Mouse (Mus musculus) monocyte, adult 5-6 weeks (primary cell): Measurements from ENCODE around the gene Cbln4. TPM values are rescaled to one million over a fixed set of nuclear protein-coding genes. Genes with fewer than 3 reads are reported as not detected.

ENCODE experiments used
- ATAC-seq: fragments of 153-309, 156-312 bp; replicated peaks from 2 replicates; pipeline ENCODE4 v1.8.0; 2017; ENCODE audit warnings: mild to moderate bottlenecking; ENCODE audit not compliant: low TSS enrichment, insufficient number of reproducible peaks, severe bottlenecking, poor library complexity, low FRiP score
- total RNA-seq: library from RNA; stranded (forward); fragments of 200-1000, 200-491, 200-594 nt; gene quantifications from 3 replicates; pipeline ENCODE4 v1.2.3, GENCODE M21; 2017

Gene Cbln4
- total RNA-seq, result not detected in 3 replicates

- ATAC-seq, result no peak
These were observed at the start of gene Cbln4 for GRCm38 (mm10) chr2:172043235-172043610. Gene Cbln4 (minus strand): TSS chr2:172043466.

DNA sequence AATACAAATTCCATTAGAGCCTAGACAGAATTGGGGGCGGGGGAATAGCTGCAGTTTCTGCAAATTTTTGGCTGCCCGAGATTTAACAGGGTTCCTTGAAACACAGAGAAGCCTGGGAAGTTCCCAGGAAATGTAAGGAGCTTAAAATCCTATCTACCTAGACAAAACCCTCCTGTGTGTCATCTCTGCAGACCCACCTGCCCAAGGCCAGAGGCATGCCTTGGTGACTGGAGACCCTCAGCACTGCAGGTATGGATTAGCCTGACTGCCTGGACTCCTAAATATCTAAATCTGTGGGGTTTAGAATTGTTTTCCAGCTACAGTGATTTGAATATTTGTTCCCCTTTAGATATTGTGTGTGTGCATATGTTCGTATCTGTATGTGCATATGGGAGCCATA lies 35.3 kb upstream of the Cbln4 start:
- ATAC-seq, result no peak

DNA sequence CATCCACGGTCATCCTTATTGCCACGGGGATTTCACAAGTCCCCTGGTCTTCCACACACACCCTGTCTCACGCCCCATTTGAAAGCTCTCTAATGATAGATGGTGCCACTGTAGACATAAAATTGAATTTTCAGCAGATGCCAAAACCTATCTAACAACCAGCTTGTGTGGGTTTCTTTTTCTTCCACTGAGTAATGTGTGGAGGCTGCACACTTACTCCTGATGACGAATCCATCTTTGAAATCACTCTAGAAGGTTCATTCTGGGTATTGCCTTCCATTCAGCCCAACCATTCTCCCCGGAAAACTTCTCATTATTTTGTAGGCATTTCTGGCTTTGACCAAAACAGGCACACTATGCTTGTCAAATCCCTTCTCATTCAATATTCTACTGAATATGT lies 33.0 kb upstream of the Cbln4 start:
- ATAC-seq, result no peak

GRCm38 (mm10) chr2:172062876-172063275 lies 19.6 kb upstream of the Cbln4 start:
- no peak for ATAC-seq

DNA sequence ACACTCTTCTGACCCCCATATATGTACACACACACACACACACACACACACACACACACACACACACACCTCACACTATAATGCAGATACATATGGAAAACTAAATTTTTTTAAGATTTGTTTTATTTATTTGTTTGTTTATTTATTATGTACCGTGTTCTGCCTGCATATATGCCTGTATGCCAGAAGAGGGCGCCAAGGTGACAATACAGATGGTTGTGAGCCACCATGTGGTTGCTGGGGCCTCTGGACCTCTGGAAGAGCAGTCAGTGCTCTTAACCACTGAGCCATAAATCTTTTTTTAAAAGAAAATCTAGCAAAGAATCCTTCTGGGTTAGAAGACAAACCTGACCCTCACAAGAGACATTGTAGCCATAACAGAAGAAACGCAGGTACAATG lies 16.5 kb upstream of the Cbln4 start:
- no peak for ATAC-seq

GRCm38 (mm10) chr2:172058936-172059665 lies 15.8 kb upstream of the Cbln4 start:
- ATAC-seq, result no peak

DNA sequence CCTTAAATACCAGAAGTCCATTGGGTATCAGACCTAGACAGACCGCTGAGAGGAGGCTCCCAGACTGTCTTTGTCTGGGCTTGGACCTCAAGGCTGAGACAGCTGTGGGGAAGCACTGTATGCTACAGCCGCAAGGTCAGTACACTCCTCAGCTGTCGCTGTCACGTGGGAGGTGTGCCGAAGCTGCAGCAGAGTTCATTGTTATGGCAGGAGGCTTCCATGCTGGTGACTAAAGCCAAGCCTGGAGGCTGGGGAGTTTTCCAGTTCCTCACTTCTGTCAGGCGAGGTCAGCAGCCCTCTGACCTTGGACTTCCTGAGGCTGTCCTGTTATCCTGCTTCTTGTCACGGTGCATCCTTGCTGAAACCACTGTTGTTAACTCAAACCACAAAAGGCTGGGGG lies 2.7 kb upstream of the Cbln4 start:
- no peak for ATAC-seq

GRCm38 (mm10) chr2:172042607-172043234 lies 545 bp downstream of the Cbln4 start:
- ATAC-seq, result no peak

GRCm38 (mm10) chr2:172042125-172042524 lies 1.1 kb downstream of the Cbln4 start:
- no peak for ATAC-seq

DNA sequence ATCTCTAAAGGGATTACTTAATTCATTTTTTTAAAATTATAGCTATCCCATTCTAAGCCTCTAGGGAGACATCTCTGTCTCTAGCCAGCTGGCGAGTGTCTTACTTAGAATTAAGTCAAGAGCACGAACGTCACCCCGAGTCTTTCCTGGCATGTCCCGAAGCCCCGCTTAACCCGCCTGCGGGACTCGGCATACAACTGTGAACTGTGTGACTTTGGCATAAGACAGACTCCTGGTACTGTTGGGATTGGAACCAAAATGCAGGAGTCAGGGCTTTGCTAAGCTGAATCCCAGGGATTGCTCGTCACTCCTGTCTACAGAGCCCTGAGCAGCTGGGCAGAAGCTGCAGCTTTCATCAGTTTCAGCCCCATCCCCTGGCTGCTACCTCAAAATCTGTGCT lies 2.4 kb downstream of the Cbln4 start:
- no peak for ATAC-seq

DNA sequence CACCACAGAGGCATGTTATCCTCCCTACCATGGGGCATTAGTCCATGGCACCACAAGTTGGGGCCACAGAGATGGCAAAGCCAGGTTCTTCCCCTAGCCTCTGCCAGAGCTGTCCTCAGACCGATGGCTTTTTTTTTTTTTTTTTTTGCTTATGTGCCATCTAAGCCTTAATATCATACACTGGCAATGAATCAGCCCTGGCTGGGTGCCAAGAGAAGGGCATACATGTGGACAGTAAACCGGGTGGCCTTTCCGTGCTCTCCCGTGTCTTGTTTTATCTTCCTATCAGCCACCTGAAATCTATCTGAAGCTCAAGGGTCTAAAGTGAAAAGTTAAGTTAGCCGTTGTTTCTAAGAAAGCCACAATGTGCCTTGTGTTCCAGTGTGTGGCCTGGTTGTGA lies 3.7 kb downstream of the Cbln4 start:
- ATAC-seq, result no peak

GRCm38 (mm10) chr2:172034281-172034680 lies 9.0 kb downstream of the Cbln4 start:
- no peak for ATAC-seq

GRCm38 (mm10) chr2:172025459-172026130 lies 17.7 kb downstream of the Cbln4 start:
- ATAC-seq, result no peak

DNA sequence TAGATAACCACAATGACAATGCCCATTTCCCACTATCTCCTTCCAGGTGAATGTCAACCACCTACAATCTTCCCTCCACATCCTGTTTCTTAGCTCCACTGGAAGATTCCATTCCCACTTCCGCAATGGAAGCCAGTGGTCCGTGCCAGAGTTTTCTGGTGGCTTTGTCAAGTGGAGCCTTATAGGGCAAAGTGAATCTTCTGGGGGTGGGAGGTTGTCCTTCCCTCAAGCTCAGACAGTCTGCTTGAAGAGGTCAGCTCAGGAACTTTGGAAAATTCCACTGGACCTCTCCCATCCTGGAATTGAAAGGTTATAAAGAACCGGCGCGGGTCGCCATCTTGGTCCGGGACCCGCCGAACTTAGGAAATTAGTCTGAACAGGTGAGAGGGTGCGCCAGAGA lies 36.5 kb downstream of the Cbln4 start:
- no peak for ATAC-seq

DNA sequence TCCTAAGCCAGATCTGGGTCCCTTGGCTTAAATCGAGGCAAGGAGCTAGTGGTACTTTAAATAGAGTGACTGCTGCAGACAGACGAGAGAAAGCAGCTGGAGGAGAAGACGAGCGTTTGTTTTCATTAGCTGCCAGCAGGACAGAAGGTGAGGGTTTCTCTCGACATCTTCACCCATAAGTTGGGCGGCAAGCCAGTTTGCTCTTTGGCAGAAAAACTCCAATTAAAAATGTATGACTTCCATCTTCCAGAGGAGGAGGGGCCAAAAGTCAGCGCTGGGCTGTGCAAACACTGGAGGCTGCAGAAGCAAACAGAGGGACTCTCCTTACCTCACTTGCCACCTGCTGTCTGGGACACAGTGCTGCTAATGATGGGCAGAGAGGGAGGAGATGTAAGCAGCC lies 37.3 kb downstream of the Cbln4 start:
- ATAC-seq, result no peak

GRCm38 (mm10) chr2:172004029-172004984 lies 39.0 kb downstream of the Cbln4 start:
- no peak for ATAC-seq

DNA sequence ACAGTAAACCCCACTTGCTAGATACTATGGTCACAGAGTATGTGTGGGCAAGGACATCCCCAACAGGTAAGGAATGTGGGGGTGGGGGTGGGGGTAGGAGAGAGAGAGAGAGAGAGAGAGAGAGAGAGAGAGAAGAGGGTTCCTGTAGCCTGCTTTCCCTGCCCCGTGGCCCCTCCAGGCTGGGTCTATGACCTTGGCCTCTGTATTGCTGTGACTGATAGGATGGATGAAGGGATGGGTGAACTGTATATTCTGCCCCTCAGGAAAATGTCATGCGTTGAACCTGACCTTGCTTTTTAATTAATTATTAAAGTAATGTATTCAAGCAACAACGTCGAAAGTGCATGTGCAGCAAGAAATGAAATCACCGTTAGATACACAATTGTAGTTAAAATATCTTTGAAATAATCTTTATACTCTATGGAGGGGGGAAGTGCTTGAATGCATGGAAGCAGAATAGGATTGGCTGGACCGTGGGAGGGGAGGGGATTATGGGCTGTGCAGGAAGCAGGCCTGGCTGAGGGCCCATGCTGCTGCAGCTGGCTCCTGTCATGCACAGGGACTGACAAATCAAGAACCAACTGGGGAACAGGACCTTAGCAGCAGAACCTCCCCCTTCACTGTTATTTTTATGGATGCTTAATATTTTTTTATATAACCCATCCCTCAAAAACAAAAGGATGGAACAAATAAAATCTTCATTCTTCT lies 46.1 kb downstream of the Cbln4 start:
- no peak for ATAC-seq

DNA sequence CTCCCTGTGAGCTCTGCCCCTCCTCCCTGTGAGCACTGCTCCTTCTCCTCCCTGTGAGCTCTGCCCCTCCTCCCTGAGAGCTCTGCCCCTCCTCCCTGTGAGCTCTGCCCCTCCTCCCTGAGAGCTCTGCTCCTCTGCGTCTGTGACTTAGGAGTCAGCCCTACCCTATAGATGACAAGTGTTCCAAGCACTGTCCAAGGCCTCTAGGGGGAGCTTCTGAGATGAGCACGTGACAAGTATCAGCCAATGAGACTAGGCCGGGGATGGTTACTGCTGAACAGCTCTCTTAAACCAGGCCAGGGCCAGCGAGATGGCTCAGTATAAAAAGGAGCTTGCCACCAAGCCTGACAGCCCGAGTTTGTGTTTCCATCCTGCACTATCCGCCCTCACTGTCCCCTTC lies 48.4 kb downstream of the Cbln4 start:
- ATAC-seq, result no peak
